Mouse (Mus musculus) ovary, postnatal 36 days (tissue): ENCODE measurements around the gene Ddx60.
"Not testable (repeated sequence)": the region's sequence is repeated elsewhere in the genome, so short reads cannot be mapped to it uniquely, and the experiment has no call there.

Experiments used
- DNase-seq: peaks from one replicate; pipeline ENCODE4 v3.0.0; 2022; ENCODE audit warnings: low spot score, mixed read lengths

The Ddx60 gene

GRCm38 (mm10) chr8:61927777-61928494 lies at the start of gene Ddx60:
Ddx60 (plus strand) TSS chr8:61928087.
- peak; percentile 68 for DNase-seq

GRCm38 (mm10) chr8:61894062-61894461 lies 33.8 kb upstream of the Ddx60 start:
- peak; percentile 19 for DNase-seq

GRCm38 (mm10) chr8:61896742-61897141 lies 31.1 kb upstream of the Ddx60 start:
- no peak for DNase-seq

- DNase-seq, result no peak
Observed at GRCm38 (mm10) chr8:61897402-61897801, 30.5 kb upstream of the Ddx60 start.

- DNase-seq, result no peak
Observed at GRCm38 (mm10) chr8:61901028-61901717, 26.7 kb upstream of the Ddx60 start.

- DNase-seq, result no peak
Observed at GRCm38 (mm10) chr8:61902521-61902920, 25.4 kb upstream of the Ddx60 start, which contains the start of gene Palld. Palld (minus strand) TSS chr8:61902690.

GRCm38 (mm10) chr8:61908303-61909215 lies 19.3 kb upstream of the Ddx60 start:
- peak; percentile 20 for DNase-seq

GRCm38 (mm10) chr8:61909313-61909712 lies 18.6 kb upstream of the Ddx60 start:
- DNase-seq, result no peak

GRCm38 (mm10) chr8:61912817-61913216 lies 15.1 kb upstream of the Ddx60 start:
- no peak for DNase-seq

- no peak for DNase-seq
Observed at GRCm38 (mm10) chr8:61913957-61914356, 13.9 kb upstream of the Ddx60 start.

- no peak for DNase-seq
Observed at GRCm38 (mm10) chr8:61917287-61917686, 10.6 kb upstream of the Ddx60 start.

GRCm38 (mm10) chr8:61919145-61919788 lies 8.6 kb upstream of the Ddx60 start:
- DNase-seq, result no peak

GRCm38 (mm10) chr8:61920389-61920788 lies 7.5 kb upstream of the Ddx60 start:
- DNase-seq, result no peak

GRCm38 (mm10) chr8:61921454-61922054 lies 6.3 kb upstream of the Ddx60 start:
- no peak for DNase-seq

- DNase-seq, result no peak
Observed at GRCm38 (mm10) chr8:61924518-61924917, 3.4 kb upstream of the Ddx60 start.

GRCm38 (mm10) chr8:61933243-61933642 lies 5.4 kb downstream of the Ddx60 start:
- DNase-seq, result no peak

- DNase-seq, result no peak
Observed at GRCm38 (mm10) chr8:61937576-61937975, 9.7 kb downstream of the Ddx60 start.

GRCm38 (mm10) chr8:61964591-61965375 lies 36.9 kb downstream of the Ddx60 start:
- not testable (repeated sequence) for DNase-seq

- no peak for DNase-seq
Observed at GRCm38 (mm10) chr8:61969581-61969980, 41.7 kb downstream of the Ddx60 start.

- DNase-seq, result no peak
Observed at GRCm38 (mm10) chr8:61984941-61985340, 57.1 kb downstream of the Ddx60 start.
